Mouse (Mus musculus): ENCODE data around the gene Ralbp1. TPM values are rescaled to one million over a fixed set of nuclear protein-coding genes. Genes with fewer than 3 reads are reported as not detected.

Ralbp1 gene
- total RNA-seq (2017): 102 to 122 TPM (median 106 TPM) in 3 replicates

GRCm38 (mm10) chr17:65885697-65886529 lies at the start of gene Ralbp1:
Gene Ralbp1 (minus strand): TSS chr17:65885798.
- ATAC-seq (replicated peaks; ENCODE audit: insufficient number of reproducible peaks, low FRiP score, low TSS enrichment, poor library complexity, severe bottlenecking): peak; percentile 54

- no peak for ATAC-seq (replicated peaks; ENCODE audit: insufficient number of reproducible peaks, low FRiP score, low TSS enrichment, poor library complexity, severe bottlenecking)
These were observed 48.1 kb upstream of the Ralbp1 start for GRCm38 (mm10) chr17:65933741-65934140.

- ATAC-seq (replicated peaks; ENCODE audit: insufficient number of reproducible peaks, low FRiP score, low TSS enrichment, poor library complexity, severe bottlenecking): no peak
These were observed 45.9 kb upstream of the Ralbp1 start for GRCm38 (mm10) chr17:65931525-65931924.

GRCm38 (mm10) chr17:65930960-65931359 lies 45.4 kb upstream of the Ralbp1 start:
- ATAC-seq (replicated peaks; ENCODE audit: insufficient number of reproducible peaks, low FRiP score, low TSS enrichment, poor library complexity, severe bottlenecking): peak; percentile 66; the same call in 1 of the 2 replicates

- no peak for ATAC-seq (replicated peaks; ENCODE audit: insufficient number of reproducible peaks, low FRiP score, low TSS enrichment, poor library complexity, severe bottlenecking)
These were observed 44.7 kb upstream of the Ralbp1 start for GRCm38 (mm10) chr17:65930158-65930826.

- ATAC-seq (replicated peaks; ENCODE audit: insufficient number of reproducible peaks, low FRiP score, low TSS enrichment, poor library complexity, severe bottlenecking): no peak
These were observed 43.9 kb upstream of the Ralbp1 start for GRCm38 (mm10) chr17:65929319-65929978.

GRCm38 (mm10) chr17:65927077-65927476 lies 41.5 kb upstream of the Ralbp1 start:
- no peak for ATAC-seq (replicated peaks; ENCODE audit: insufficient number of reproducible peaks, low FRiP score, low TSS enrichment, poor library complexity, severe bottlenecking)

- no peak for ATAC-seq (replicated peaks; ENCODE audit: insufficient number of reproducible peaks, low FRiP score, low TSS enrichment, poor library complexity, severe bottlenecking)
These were observed 38.6 kb upstream of the Ralbp1 start for GRCm38 (mm10) chr17:65924218-65924617.

- no peak for ATAC-seq (replicated peaks; ENCODE audit: insufficient number of reproducible peaks, low FRiP score, low TSS enrichment, poor library complexity, severe bottlenecking)
These were observed 36.4 kb upstream of the Ralbp1 start for GRCm38 (mm10) chr17:65921975-65922374.

- no peak for ATAC-seq (replicated peaks; ENCODE audit: insufficient number of reproducible peaks, low FRiP score, low TSS enrichment, poor library complexity, severe bottlenecking)
These were observed 33.6 kb upstream of the Ralbp1 start for GRCm38 (mm10) chr17:65919235-65919634.

GRCm38 (mm10) chr17:65916135-65916668 lies 30.6 kb upstream of the Ralbp1 start:
- ATAC-seq (replicated peaks; ENCODE audit: insufficient number of reproducible peaks, low FRiP score, low TSS enrichment, poor library complexity, severe bottlenecking): no peak

- no peak for ATAC-seq (replicated peaks; ENCODE audit: insufficient number of reproducible peaks, low FRiP score, low TSS enrichment, poor library complexity, severe bottlenecking)
These were observed 28.5 kb upstream of the Ralbp1 start for GRCm38 (mm10) chr17:65914083-65914482.

GRCm38 (mm10) chr17:65912202-65912601 lies 26.6 kb upstream of the Ralbp1 start:
- no peak for ATAC-seq (replicated peaks; ENCODE audit: insufficient number of reproducible peaks, low FRiP score, low TSS enrichment, poor library complexity, severe bottlenecking)

GRCm38 (mm10) chr17:65911285-65912069 lies 25.9 kb upstream of the Ralbp1 start:
- ATAC-seq (replicated peaks; ENCODE audit: insufficient number of reproducible peaks, low FRiP score, low TSS enrichment, poor library complexity, severe bottlenecking): no peak

- no peak for ATAC-seq (replicated peaks; ENCODE audit: insufficient number of reproducible peaks, low FRiP score, low TSS enrichment, poor library complexity, severe bottlenecking)
These were observed 22.7 kb upstream of the Ralbp1 start for GRCm38 (mm10) chr17:65908270-65908669.

GRCm38 (mm10) chr17:65906895-65907401 lies 21.4 kb upstream of the Ralbp1 start:
- peak; percentile 64 for ATAC-seq (replicated peaks; ENCODE audit: insufficient number of reproducible peaks, low FRiP score, low TSS enrichment, poor library complexity, severe bottlenecking)

GRCm38 (mm10) chr17:65906313-65906894 lies 20.8 kb upstream of the Ralbp1 start:
- ATAC-seq (replicated peaks; ENCODE audit: insufficient number of reproducible peaks, low FRiP score, low TSS enrichment, poor library complexity, severe bottlenecking): no peak

GRCm38 (mm10) chr17:65905241-65905640 lies 19.6 kb upstream of the Ralbp1 start:
- ATAC-seq (replicated peaks; ENCODE audit: insufficient number of reproducible peaks, low FRiP score, low TSS enrichment, poor library complexity, severe bottlenecking): no peak
